Mouse (Mus musculus) frontal cortex, postnatal 36 days (tissue): ENCODE data around the gene Sept4.

Experiments used
- DNase-seq, 2 experiments: peaks; one replicate each; pipeline ENCODE4 v3.0.0; 2022; ENCODE audit warnings: low spot score in 2 of 2

Gene Sept4

GRCm38 (mm10) chr11:87568255-87568953, at the start of gene Sept4:
Gene Sept4, plus strand, starts transcription at chr11:87568903.
- no peak for DNase-seq

GRCm38 (mm10) chr11:87519260-87519659, 49.4 kb upstream of the Sept4 start:
- DNase-seq = peak; percentile 10 to 14

GRCm38 (mm10) chr11:87523466-87523865, 45.2 kb upstream of the Sept4 start:
- DNase-seq = no peak

GRCm38 (mm10) chr11:87523967-87524366, 44.7 kb upstream of the Sept4 start:
- DNase-seq = no peak

- no peak for DNase-seq
These were observed 43.9 kb upstream of the Sept4 start for GRCm38 (mm10) chr11:87524780-87525179.

GRCm38 (mm10) chr11:87527364-87527763, 41.3 kb upstream of the Sept4 start:
- no peak for DNase-seq

GRCm38 (mm10) chr11:87527990-87528389, 40.7 kb upstream of the Sept4 start:
- DNase-seq = no peak

- no peak for DNase-seq
These were observed 37.0 kb upstream of the Sept4 start for GRCm38 (mm10) chr11:87531695-87532094.

- no peak for DNase-seq
These were observed 26.4 kb upstream of the Sept4 start for GRCm38 (mm10) chr11:87542285-87542684.

- no peak for DNase-seq
These were observed 25.8 kb upstream of the Sept4 start for GRCm38 (mm10) chr11:87542906-87543305.

GRCm38 (mm10) chr11:87553342-87553741, 15.4 kb upstream of the Sept4 start:
- peak in 1 of 2 experiments; percentile 24 for DNase-seq

GRCm38 (mm10) chr11:87554386-87554785, 14.3 kb upstream of the Sept4 start:
- no peak for DNase-seq

GRCm38 (mm10) chr11:87555106-87555703, 13.5 kb upstream of the Sept4 start:
- DNase-seq = no peak

- DNase-seq = no peak
These were observed 7.5 kb upstream of the Sept4 start for GRCm38 (mm10) chr11:87561208-87561607.

- no peak for DNase-seq
These were observed 2.2 kb upstream of the Sept4 start, which contains the start of gene Gm11492 for GRCm38 (mm10) chr11:87566501-87566900. Gene Gm11492, plus strand, starts transcription at chr11:87566653.

- no peak for DNase-seq
These were observed 2.0 kb downstream of the Sept4 start for GRCm38 (mm10) chr11:87570743-87571142.

- no peak for DNase-seq
These were observed 2.8 kb downstream of the Sept4 start for GRCm38 (mm10) chr11:87571361-87571950.

- no peak for DNase-seq
These were observed 5.0 kb downstream of the Sept4 start for GRCm38 (mm10) chr11:87573751-87574150.

- no peak for DNase-seq
These were observed 5.9 kb downstream of the Sept4 start for GRCm38 (mm10) chr11:87574520-87575180.

- no peak for DNase-seq
These were observed 9.0 kb downstream of the Sept4 start for GRCm38 (mm10) chr11:87577601-87578248.

- DNase-seq = peak; percentile 60 to 73
These were observed 9.7 kb downstream of the Sept4 start for GRCm38 (mm10) chr11:87578249-87578962.
